Mouse (Mus musculus) brain, embryonic 14.5 days (tissue): Measurements from ENCODE around the gene Ccdc87. TPM values are rescaled to one million over a fixed set of nuclear protein-coding genes. Genes with fewer than 3 reads are reported as not detected.
A peak's percentile ranks its signal among the peaks of the same experiment; 100 is the strongest.

Experiments
- DNase-seq: peaks from one replicate; pipeline ENCODE4 v3.0.0-alpha.2; 2011; ENCODE audit warnings: low read depth
- CTCF ChIP-seq: fragments of 200-500 bp; IDR thresholded peaks from 2 replicates; pipeline ENCODE4 v1.5.1; 2012; ENCODE audit warnings: inconsistent platforms, mild to moderate bottlenecking, moderate library complexity, borderline replicate concordance; ENCODE audit not compliant: insufficient read depth, insufficient read length; ENCODE audit errors: extremely low read depth
- POLR2A ChIP-seq: fragments of 200-500 bp; IDR thresholded peaks from 2 replicates; pipeline ENCODE4 v1.6.1; 2012; ENCODE audit warnings: mild to moderate bottlenecking, inconsistent platforms, borderline replicate concordance; ENCODE audit not compliant: poor library complexity, insufficient read depth, insufficient read length, severe bottlenecking; ENCODE audit errors: extremely low read depth
- polyA plus RNA-seq: library from polyadenylated mRNA; depleted of rRNA; stranded (reverse); fragments of >200 nt; gene quantifications from 2 replicates; pipeline ENCODE4 v1.2.3, GENCODE M21; 2012; rRNA removed

The Ccdc87 gene
- polyA plus RNA-seq = 0.30 and 0.62 TPM in 2 replicates

DNA sequence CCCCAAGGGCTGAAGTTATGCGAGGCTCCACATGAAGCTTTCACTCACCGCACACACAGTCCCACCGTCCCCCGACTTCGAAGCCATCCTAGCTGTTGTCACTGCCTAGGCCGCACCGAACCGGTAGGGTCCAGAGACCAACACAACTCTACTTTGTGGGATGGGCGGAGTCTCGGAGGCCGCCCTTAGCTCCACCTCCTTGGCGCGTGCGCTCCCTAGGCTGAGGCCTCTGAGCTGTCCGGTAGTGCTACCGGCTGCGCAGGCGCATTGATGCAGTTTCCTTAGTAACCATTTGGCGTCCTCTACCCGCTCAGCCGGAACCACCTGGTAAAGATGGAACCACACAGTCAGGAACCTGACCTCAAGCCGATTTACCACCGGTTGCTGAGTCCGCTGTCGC, at the start of gene Ccdc87, which contains the start of gene Ccs:
Gene Ccdc87, plus strand, starts transcription at position 218 of the 400 bp plus-strand sequence.
Gene Ccs, minus strand, starts transcription at position 184 of the 400 bp plus-strand sequence.
- peak; percentile 3; the same call in 1 of the 2 replicates for TF ChIP-seq CTCF
- no peak for TF ChIP-seq POLR2A
- DNase-seq = peak; percentile 97

DNA sequence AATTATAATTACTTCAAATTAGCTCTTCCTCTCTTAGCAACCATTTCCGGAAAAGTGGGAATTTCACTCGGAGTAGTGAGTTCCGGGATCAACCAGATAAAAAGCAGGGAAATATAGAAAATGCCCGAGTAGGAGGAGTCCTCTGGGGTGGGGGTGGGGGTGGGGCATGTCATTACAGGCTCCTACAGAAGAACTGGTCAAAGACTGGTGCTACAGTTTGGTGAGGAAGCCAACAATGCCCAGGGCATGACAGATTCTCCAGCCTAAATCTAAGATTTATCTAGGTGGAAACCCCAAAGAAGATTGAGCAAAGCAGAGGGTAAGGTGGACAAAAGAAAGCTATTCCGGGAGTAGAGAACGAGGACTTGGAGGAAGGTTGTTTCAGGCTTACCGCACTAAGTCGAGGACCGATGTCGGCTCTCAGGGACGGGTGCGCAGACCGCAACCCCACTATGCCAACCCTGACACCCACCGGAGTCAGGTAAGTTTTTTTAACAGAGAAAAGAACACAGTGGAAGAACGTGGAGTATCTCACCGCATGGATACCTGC, 45.8 kb upstream of the Ccdc87 start:
- TF ChIP-seq POLR2A (no peak), CTCF (no peak)
- no peak for DNase-seq

DNA sequence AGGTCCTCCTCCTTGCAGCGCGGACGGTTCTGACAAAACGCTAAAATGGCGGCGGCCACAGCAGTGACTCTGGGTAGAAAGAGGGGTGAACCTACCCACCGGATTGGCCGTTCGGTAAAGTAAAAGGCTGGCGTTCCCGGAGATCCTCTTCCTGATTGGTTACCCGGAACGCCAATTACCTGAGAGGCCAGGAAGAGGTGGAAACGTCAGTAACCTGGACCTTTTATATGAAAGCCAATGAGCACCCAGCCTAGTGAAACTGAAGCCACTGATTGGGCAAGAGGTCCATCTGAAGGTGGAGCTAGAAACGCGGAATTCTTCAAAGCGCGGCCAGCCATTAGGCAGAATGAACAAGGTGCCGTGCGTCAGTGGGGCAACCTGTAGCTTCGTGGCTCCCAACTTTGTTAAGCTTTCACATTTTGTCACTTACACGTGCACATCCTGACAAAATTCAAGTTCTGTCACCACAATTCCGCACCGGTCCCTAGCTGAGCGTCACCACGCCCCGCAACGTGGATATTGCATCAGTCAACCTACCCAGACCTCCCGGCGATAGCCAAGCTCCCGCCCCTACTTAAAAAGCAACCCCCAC, 45.2 kb upstream of the Ccdc87 start, which contains the start of gene Rbm4:
Gene Rbm4, minus strand, starts transcription at position 71 of the 592 bp plus-strand sequence.
- DNase-seq = peak; percentile 100
- TF ChIP-seq POLR2A (no peak; the same call in 1 of the 2 replicates), CTCF (no peak)

DNA sequence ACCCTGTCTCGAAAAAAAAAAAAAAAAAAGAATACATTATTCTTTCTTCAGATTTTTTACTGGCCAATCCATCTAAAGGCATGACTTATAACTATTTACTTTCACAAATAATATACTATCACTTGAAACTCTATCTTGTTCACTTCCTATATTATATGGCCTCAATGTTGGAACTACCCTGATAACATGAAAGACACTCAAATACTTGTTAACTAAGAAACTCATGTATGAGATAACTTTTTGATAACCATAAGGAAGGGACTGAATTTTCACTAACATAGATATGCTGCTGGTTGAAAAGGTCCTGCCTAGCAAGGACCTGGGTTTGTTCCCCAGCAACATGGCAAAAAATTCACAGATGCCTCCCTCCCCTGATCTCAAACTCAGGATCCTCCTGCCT, 43.2 kb upstream of the Ccdc87 start:
- TF ChIP-seq POLR2A (no peak), CTCF (no peak)
- no peak for DNase-seq

DNA sequence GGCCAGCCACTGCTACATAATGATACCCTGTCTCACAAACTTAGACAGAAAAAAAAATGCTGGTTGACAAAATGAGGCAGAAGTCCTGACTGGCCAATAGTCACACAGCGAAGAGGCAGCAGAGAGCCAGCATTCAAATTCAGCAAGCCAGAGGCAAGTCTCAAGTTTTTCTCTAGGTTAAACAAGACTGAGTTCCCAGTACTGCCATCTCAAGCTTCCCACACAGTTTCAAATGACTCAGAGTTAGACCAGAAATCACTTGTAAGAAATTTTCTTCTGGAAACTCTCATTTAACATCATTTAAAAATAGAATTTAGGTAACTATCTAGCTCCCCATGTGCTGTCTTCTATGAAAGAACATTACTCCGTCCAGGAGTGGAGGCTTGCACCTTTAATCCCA, 41.3 kb upstream of the Ccdc87 start:
- TF ChIP-seq CTCF (no peak), POLR2A (no peak)

DNA sequence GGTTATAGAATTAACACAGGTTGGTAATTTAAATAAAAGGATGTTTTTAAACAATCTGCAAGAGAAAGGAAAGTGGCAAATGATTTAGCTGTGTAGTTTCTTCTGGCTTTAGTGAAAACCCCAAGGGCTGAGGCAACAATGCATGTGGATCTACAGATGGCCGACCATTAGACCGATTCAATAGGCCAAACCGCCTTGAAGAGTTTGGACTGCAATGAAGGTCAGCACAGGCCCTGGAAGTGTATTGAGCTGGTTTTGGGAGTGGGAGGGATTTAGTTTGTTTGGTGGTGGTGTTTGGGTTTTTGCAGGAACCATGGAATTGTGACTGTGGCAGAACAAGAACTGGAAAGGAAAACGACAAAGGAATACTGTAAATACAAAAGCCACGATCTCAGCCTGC, 40.1 kb upstream of the Ccdc87 start:
- no peak for TF ChIP-seq CTCF
- TF ChIP-seq POLR2A = no peak

More for the DNA sequence above, 41.3 kb upstream of the Ccdc87 start:
- DNase-seq = no peak

DNA sequence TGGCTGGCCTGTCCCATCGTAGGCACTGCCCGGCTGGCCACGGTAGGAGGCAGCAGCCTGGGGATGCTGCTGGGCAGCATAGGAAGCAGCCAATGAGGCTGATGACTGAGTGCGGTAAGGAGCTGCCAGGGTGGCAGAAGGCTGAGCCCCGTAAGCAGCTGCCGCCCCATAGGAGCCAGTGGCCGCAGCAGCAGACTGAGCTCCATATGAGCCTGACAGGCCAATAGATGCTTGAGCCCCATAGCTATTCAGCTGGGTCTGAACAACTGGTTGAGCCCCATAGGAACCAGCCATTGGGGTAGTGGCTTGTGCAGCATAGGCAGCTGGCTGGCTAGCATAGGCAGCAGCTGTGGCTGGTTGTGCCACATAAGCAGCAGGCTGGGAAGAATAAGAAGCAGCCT, 36.5 kb upstream of the Ccdc87 start:
- no peak for DNase-seq

More for the DNA sequence above, 40.1 kb upstream of the Ccdc87 start:
- DNase-seq = no peak

DNA sequence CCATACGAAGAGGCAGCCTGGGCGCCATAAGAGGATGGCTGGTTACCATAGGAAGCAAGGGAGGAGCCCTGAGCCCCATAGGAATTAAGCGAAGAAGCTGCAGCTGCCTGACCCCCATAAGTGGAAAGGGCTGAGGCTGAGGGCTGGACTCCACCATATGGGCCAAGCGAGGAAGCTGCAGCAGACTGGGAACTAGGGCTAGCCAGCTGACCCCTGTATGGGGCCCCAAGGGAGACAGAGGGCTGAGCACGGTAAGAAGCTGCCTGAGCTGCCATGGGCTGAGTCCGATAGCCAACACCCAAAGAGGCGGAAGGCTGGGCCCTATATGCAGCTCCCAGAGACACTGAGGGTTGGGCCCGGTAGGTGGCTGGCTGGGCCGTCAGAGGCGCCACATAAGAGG, 35.9 kb upstream of the Ccdc87 start:
- DNase-seq = no peak
- TF ChIP-seq CTCF (no peak), POLR2A (no peak)

More for the DNA sequence above, 36.5 kb upstream of the Ccdc87 start:
- no peak for TF ChIP-seq CTCF
- no peak for TF ChIP-seq POLR2A

DNA sequence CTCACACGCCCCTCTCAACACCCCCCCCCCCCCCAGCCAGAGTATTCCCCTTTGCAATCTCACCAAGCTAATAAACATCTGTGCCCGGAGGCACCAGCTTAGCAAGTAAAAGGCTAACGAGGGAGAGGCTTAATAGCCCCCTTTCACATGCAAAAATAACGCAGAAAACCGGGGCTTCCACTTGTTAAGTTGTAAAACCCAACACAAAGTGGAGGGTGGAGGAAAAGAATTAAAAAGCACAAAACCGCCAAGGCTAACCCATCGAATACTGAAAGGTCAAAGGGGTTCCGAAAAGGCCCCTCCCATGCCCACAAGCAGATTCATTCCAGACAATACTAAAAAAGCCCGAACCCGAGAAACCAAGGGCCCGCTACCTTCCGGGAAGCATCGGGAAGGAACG, 28.9 kb upstream of the Ccdc87 start:
- DNase-seq = peak; percentile 44
- TF ChIP-seq POLR2A (no peak), CTCF (no peak)

DNA sequence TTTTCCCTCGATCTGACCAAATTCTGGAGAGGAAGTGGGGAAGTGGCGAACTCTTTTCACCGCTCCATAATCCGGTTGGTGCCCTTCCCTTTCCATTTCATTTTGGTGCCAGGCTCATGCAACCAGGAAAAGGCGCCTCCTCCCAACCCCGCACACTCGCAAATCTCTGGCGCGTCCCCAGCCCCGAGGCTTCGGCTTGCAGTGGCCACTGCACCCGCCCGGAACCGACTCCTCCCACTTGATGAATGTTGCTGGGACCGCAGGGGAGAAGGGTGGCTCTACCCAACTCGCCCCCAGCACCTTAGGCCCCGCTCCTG, 28.5 kb upstream of the Ccdc87 start:
- no peak for DNase-seq
- no peak for TF ChIP-seq POLR2A
- no peak for TF ChIP-seq CTCF

DNA sequence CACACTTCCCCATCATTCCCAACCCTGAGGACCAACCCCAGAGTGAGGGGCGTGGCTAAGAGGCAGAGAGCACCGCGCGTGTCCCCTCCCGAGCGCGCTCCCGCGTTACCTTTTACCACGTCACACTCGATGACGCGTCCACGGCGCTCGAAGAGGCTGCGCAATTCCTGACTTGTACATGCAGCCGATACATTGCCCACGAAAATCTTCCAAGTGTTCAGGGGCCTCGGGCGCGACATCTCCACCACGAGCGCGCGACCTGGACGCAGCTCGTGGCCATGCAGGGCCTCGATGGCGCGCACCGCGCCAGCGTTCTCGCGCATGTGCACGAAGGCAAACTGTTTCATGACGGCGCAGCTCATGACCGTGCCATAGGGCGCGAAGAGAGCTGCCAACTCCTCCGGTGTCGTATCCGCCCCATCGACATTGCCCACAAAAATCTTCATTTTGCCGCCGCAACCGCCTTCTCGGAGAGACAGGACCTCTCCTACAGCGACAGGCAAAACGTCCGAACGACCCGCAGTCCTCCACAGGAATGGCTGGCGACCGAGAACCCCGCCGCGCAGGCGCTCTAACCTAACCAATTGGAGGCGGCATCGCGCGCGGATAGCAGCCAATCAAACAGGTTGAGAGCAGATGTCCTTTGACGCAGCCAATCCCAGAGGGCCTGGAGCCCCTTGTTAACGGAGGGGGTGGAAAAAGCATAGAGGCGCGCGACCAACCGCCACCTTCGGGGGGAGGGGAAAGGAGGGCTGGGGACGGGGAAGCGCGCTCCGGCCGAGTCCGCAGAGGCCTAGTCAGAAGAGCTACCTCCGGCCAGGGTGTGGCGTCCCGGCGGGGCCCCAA, 27.9 kb upstream of the Ccdc87 start, which contains the start of the genes Gm21992 and Rbm14:
Gene Gm21992, minus strand, starts transcription at position 550 of the 846 bp plus-strand sequence.
Gene Rbm14, minus strand, starts transcription at position 572 of the 846 bp plus-strand sequence.
- peak; percentile 100 for DNase-seq
- TF ChIP-seq POLR2A (peak; percentile 59; the same call in 1 of the 2 replicates), CTCF (no peak)
